Mouse (Mus musculus): ENCODE data around the gene Iscu.

The Iscu gene

GRCm38 (mm10) chr5:113818572-113818971 is 46.0 kb downstream of the Iscu start:
- DNase-seq: no peak

GRCm38 (mm10) chr5:113824228-113824627 is 51.7 kb downstream of the Iscu start:
- DNase-seq: no peak

DNA sequence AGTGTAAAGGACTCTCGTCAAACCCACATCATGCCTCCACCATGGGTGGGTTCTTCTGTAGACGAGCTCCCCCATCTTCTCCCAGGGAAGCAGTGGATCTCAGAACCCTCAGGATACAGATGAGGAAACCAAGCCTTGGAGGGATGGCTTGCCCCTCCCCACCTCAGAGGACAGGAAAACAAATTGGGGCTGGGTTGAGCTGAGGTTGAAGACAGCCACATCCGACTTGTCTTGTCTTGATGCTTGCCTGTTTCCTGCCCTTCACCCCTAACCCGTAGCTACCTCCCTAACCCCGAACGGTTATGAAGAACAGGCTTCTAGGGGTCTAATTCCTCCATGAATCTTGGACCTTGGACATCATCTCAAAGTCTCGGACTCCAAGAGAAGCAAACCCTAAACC is 53.0 kb downstream of the Iscu start:
- no peak for DNase-seq

- DNase-seq: no peak
Observed at GRCm38 (mm10) chr5:113826619-113827018, 54.1 kb downstream of the Iscu start.

All from embryo, embryonic 11 days (tissue).